Mouse (Mus musculus) left cerebral cortex, adult 11 months (tissue): ENCODE results near the gene Cfap97d1.

ENCODE experiments used
- DNase-seq: peaks from one replicate; pipeline ENCODE4 v3.0.0; 2022; ENCODE audit warnings: low spot score

The Cfap97d1 gene

DNA sequence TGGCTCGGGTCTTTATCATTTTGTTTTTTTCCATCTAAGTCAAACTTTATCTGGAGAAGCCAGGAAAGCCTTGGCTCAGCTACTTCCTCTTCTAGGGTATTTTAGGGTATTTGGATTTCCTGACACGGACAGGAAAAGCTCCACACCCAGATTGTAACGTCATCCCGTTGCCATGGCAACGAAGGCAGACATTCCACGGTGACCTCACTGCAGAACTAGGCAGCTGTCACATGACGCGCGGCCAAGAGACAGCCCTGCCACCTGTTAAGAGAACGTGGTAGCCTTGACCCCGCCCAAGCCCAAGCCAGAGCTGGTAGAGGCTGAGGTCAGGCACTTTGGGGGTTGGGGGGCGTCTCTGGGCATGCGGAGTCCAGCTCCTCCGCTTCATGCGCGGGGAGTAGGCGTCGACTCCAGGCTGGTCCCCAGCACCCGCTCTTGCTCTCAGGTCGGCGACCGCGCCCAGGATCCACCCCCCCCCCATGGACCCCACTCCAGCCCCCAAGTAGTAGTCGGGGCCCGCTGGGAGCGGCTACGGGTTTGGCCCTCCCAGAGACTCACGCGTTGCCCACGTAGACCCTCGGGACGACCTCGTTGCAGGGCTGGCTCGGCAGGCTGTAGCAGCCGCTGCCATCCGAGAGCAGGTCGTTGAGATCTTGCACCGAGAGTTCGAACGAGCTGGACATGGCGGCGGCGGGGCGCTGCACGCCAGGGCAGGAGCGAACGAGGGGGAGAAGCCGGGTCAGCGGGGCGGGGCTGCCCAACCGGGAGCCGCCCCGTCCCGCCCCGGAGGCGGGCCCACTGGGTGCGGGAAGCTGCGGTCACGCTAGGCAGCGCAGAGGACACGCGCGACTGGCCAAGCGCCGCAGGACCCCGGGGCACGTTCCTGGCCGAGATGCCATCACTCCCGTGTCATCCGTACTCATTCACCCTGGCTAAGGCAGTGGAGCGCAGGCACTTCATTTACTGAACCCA is at the start of gene Cfap97d1:
Gene Cfap97d1, plus strand, starts transcription at position 226 of the 972 bp plus-strand sequence.
- peak; percentile 92 for DNase-seq

DNA sequence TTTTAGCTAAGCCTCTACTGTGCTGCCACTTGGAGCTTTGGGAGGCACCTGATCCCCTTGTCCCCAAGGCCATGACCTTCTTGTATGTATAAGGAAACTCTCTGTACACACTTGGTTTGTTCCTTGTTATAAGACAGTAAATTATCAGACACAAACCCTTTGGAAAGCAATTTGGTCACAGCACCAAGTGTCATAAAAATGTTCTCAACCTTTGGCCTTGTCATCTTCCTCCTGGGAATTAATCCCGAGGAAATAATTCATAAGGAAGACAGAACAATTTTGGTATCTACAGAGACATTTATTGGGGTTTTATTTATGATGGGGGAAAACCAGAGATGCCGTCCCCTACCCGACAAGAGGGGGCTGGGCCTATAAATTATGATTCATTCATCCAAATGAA is 48.3 kb upstream of the Cfap97d1 start:
- no peak for DNase-seq

DNA sequence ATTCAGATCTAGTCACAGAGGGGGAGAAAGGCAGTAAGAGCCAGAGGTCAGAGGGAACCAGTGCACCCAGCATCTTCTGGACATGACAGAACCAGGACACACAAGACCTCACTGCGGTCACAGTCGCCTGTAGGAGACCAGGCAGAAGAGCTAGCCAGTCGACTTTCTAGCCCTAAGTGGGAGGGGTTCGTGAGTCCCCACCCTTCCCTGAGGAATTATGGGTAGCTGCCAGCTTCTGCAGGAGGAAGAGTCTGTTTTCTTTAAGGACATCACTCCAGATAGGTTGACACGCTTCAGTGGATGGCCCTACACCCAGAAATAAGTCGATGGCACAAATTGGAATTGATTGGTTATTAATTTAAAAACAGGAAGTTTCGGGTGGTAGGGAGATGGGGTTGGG is 47.7 kb upstream of the Cfap97d1 start:
- DNase-seq: no peak

DNA sequence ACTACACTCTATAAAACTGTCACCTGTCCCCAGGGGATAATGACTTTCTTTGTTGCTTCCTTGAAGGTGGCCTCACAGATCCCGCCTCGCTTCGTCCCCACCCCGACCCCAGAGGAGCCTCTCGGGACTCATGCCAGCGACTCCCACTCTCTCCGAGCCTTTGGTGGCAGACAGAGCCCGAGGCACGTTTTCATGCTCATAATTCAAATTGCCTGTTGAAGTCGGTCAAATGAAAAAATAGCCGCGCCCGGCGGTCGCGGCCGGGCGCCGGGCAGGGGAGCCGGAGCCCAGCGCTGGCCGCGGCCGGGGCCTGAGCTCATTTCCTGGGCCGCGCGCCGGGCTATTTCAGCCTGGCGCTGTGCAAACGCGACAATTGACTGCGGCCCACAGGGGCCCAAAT is 47.0 kb upstream of the Cfap97d1 start:
- DNase-seq: no peak

GRCm38 (mm10) chr11:101943055-101943454 is 41.0 kb upstream of the Cfap97d1 start:
- DNase-seq: no peak

DNA sequence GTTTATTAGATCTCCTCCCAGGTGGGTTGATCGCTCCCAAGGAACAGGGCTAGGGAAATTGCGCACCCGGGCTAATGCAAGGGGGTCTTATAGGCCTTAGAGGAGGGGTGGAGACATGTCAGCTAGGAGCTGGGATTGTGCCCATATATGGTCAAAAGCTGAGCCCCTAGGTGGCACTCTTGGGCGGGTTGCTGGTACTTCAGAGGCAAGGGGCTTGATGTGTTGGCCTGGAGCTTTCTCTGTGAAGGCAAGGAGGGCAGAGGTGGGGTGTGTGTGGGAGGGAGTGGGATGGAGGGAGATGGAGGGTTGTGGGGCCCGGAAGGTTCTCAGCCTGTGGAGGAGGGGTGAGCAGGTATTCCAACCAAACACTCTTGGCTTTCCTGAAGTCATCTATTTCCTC is 37.6 kb upstream of the Cfap97d1 start:
- no peak for DNase-seq

GRCm38 (mm10) chr11:101950021-101950420 is 34.1 kb upstream of the Cfap97d1 start:
- no peak for DNase-seq

GRCm38 (mm10) chr11:101952541-101953341 is 31.3 kb upstream of the Cfap97d1 start:
- no peak for DNase-seq

DNA sequence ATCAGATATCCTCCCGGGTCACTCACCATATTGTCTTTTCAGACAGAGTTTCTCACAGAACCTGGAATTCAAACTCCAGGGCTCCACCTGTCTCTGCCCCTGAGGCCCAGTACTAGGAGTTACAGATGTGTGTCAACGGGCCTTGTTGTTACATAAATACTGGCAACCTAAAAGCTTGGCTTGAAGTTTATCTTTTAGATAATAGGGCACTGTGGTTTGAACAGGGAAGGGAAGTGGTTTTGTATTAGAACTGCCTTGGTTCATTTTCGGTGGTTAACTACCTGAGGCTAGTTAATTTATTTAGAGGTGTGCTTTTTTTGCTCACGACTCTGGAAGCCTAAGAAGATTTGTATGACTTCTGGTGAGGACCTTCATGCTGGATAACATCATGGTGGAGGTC is 30.6 kb upstream of the Cfap97d1 start:
- no peak for DNase-seq

- no peak for DNase-seq
Observed at GRCm38 (mm10) chr11:101957476-101957875, 26.6 kb upstream of the Cfap97d1 start.

DNA sequence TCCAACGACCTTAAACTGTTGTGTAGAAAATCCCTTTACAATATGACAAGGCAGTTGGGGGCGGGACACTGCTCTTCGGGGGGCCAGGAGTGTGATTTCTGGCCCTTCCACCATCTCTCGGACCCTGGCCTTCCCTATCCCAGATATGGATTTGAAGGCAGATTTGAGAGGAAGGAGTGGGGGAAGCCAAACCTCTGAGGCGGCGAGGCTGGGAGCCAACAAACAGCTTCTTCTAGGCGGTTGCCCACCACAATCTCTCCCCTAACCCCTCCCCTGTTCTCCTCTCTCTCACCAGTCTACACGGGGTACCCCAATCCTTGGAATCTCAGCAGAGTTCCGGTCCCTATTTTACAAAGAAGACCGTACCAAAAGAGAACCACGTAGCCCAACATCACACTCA is 21.0 kb upstream of the Cfap97d1 start:
- DNase-seq: no peak

GRCm38 (mm10) chr11:101963473-101964291 is 20.4 kb upstream of the Cfap97d1 start:
- no peak for DNase-seq

DNA sequence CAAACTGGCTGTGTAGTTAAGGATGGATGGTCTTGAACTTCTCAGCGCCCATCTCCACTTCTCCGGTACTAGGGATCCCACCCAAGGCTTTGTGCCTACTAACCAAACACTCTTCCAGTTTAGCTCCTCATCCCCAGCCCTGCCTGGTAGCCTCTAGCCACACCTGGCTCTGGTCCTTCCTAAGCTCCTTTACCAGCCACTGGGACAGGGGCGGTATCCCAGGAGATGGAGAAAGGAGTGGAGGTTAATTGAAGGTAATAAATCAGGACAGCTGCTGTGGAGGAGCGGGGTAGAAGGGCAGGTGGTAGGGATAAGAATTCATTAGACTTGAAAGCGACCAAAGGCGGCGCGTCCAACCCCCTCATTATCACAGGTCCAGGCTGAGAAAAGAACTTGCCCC is 19.4 kb upstream of the Cfap97d1 start:
- no peak for DNase-seq

GRCm38 (mm10) chr11:101965553-101965952 is 18.5 kb upstream of the Cfap97d1 start:
- no peak for DNase-seq

DNA sequence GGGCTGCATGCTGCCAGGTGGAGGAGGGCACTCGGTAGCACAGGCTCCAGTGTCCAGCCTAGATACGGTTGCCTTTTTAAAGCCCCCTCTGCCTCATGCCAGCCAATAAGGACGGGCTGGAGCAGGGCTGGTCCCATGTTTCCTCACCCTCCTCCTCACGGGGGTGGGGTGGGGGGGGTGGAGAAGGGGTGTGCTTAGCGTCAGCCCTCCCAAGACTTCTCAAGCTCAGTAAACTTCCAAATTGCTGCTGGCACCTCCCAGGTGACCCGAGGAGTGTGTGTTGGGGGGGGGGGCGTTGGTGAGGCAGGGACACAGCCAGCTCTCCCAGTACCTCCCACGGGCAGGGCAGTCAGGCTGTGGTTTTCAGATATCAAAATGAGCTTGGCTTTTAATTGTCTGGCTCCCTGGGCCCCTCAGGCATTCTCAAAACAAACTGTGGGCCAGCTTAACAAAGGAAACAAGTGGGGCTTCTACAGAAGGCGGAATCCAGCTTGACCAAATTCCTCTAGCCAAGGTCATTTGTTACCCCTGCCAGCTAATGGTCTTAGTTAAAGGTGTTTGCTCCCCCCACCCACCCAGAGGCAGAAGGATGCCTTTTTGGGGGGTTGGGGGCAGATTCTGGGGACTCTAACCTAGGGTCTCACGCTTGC is 17.0 kb upstream of the Cfap97d1 start, which contains the start of gene Sost:
Gene Sost, minus strand, starts transcription at position 51 of the 650 bp plus-strand sequence.
- DNase-seq: no peak

DNA sequence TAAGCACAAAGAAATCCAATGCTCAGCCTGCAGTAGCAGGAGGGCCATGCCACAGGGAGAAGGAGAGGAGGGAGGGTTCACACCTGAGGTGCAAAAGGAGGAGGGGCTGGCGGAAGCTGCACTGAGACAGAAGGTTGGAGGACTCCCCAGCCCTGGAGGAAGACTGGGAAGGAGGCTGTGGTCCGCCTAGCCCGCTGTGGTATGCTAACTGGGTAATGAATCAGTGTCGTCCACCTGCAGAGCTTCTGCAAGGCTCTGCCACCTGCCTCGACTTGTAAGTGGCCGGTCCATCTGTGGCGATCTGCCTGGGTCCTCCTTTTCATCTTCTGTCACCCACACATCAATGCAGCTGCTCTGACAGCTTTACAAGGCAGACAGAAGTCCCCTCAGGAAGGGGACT is 15.8 kb upstream of the Cfap97d1 start:
- DNase-seq: no peak

- peak; percentile 76 for DNase-seq
Observed at GRCm38 (mm10) chr11:101968791-101969190, 15.3 kb upstream of the Cfap97d1 start.

DNA sequence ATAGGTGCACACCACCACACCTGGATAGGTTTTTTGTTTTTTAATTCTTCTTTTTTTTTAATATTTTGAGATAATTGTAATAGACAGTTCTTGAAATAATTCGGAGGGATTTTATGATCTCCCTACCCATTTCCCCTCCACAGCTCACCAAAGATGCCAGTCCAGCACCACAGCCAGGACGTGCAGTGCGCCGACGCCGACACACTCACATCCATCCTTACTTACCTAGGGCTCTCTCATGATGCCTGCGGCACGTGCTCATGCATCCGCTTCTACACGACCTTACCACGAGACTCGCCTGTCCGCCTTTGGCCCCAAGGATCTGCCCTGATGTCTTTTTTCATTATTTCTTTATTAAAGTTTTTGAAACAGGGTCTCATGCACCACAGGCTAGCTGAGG is 14.2 kb upstream of the Cfap97d1 start:
- DNase-seq: no peak

DNA sequence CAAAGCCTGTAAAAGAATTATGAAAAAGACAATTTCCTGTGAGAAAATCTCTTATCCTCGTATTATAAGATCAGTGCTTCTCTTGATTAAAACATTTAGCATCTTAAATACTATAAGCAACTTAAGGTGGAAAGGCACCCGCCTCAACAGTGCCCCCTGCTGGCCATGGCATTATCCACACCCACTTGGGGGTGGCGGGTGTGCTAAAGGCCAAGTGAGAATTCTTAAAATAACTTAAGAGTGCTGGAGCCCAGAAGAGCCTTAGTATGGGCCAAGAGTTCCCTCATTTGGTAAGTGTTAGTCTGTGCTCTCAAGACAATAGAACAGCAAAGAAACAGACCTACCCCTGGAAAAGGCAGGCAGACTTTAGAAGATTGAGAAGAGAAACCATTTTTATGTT is 12.7 kb upstream of the Cfap97d1 start:
- DNase-seq: no peak

- DNase-seq: no peak
Observed at GRCm38 (mm10) chr11:101972097-101972496, 12.0 kb upstream of the Cfap97d1 start.

DNA sequence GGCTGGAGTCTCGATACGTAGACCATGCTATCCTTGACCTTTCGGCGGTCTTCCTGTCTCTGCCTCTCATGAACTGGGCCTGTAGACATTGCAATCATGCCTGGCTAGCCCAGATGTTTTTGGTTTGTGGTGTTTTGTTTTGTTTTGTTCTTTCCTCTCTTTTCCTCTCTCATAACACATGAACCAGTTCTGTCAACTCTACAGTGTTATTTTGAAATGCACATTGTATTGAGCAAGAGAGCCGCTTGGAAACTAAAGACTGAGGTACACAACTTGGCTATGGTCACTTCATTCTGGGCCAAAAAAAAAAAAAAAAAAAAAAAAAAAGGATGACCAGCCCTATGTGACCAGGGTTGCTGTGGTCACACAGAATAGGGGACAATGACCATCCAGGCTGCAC is 11.4 kb upstream of the Cfap97d1 start:
- no peak for DNase-seq

DNA sequence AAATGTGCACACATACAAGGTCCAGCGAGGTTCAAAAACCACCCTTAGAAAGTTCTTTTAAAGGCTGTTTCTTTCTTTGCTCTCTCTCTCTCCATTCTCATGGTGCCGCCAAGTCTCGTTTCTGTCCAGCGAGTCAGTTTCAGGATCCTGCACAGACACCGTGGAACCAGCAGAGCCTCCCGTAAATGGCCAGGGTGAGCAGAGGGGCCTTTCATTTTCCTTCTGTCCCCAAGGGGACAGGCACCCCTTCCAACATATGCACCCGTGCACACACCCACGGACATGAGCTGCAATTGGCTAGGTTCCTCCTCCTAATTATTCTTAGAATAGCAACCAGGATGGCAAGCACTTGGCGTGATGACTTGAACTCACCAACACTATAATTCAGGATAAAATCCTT is 10.6 kb upstream of the Cfap97d1 start:
- DNase-seq: no peak
